Mouse (Mus musculus): ENCODE measurements around the gene Mtrr.

The Mtrr gene

GRCm38 (mm10) chr13:68581747-68582516, at the start of gene Mtrr, which contains the start of gene Fastkd3:
Gene Mtrr (minus strand): TSS chr13:68582149.
Gene Fastkd3 (plus strand): TSS chr13:68582234.
- peak; percentile 98 for DNase-seq

GRCm38 (mm10) chr13:68627041-68627440, 45.1 kb upstream of the Mtrr start:
- DNase-seq: no peak

GRCm38 (mm10) chr13:68622792-68623191, 40.8 kb upstream of the Mtrr start:
- no peak for DNase-seq

GRCm38 (mm10) chr13:68607652-68608405, 25.9 kb upstream of the Mtrr start:
- DNase-seq: no peak

GRCm38 (mm10) chr13:68605689-68606126, 23.8 kb upstream of the Mtrr start:
- DNase-seq: no peak

- no peak for DNase-seq
These were observed 21.1 kb upstream of the Mtrr start for GRCm38 (mm10) chr13:68603085-68603484.

GRCm38 (mm10) chr13:68601184-68601583, 19.2 kb upstream of the Mtrr start:
- DNase-seq: no peak

- DNase-seq: no peak
These were observed 17.0 kb upstream of the Mtrr start for GRCm38 (mm10) chr13:68598953-68599352.

GRCm38 (mm10) chr13:68597667-68598066, 15.7 kb upstream of the Mtrr start:
- DNase-seq: no peak

GRCm38 (mm10) chr13:68597199-68597598, 15.2 kb upstream of the Mtrr start, which contains the start of gene 1700001L19Rik:
Gene 1700001L19Rik (plus strand): TSS chr13:68597421.
- DNase-seq: no peak

- no peak for DNase-seq
These were observed 11.8 kb upstream of the Mtrr start for GRCm38 (mm10) chr13:68593797-68594196.

- no peak for DNase-seq
These were observed 6.4 kb upstream of the Mtrr start for GRCm38 (mm10) chr13:68588352-68588751.

- DNase-seq: no peak
These were observed 3.5 kb upstream of the Mtrr start for GRCm38 (mm10) chr13:68585441-68585840.

- no peak for DNase-seq
These were observed 2.0 kb upstream of the Mtrr start for GRCm38 (mm10) chr13:68583961-68584360.

GRCm38 (mm10) chr13:68582517-68582780, 500 bp upstream of the Mtrr start:
- DNase-seq: peak; percentile 15

GRCm38 (mm10) chr13:68581086-68581740, 736 bp downstream of the Mtrr start:
- DNase-seq: no peak

GRCm38 (mm10) chr13:68577945-68578344, 4.0 kb downstream of the Mtrr start:
- DNase-seq: no peak

- DNase-seq: no peak
These were observed 7.6 kb downstream of the Mtrr start for GRCm38 (mm10) chr13:68574398-68574797.

- no peak for DNase-seq
These were observed 8.7 kb downstream of the Mtrr start for GRCm38 (mm10) chr13:68572966-68573913.

- no peak for DNase-seq
These were observed 9.7 kb downstream of the Mtrr start for GRCm38 (mm10) chr13:68572247-68572646.

GRCm38 (mm10) chr13:68569589-68570336, 12.2 kb downstream of the Mtrr start:
- DNase-seq: peak; percentile 26

- DNase-seq: no peak
These were observed 13.4 kb downstream of the Mtrr start for GRCm38 (mm10) chr13:68568548-68568947.

All from cerebellum, adult 11 months (tissue).